Mouse (Mus musculus): ENCODE results near the gene Rnf225. TPM values are rescaled to one million over a fixed set of nuclear protein-coding genes. Genes with fewer than 3 reads are reported as not detected.
A peak's percentile ranks its signal among the peaks of the same experiment; 100 is the strongest.
"Not testable (repeated sequence)": the region's sequence is repeated elsewhere in the genome, so short reads cannot be mapped to it uniquely, and the experiment has no call there.

Rnf225 gene
- total RNA-seq, 4 experiments from 2014 or later: 0.98 to 1.5 (median 1.2) TPM

DNA sequence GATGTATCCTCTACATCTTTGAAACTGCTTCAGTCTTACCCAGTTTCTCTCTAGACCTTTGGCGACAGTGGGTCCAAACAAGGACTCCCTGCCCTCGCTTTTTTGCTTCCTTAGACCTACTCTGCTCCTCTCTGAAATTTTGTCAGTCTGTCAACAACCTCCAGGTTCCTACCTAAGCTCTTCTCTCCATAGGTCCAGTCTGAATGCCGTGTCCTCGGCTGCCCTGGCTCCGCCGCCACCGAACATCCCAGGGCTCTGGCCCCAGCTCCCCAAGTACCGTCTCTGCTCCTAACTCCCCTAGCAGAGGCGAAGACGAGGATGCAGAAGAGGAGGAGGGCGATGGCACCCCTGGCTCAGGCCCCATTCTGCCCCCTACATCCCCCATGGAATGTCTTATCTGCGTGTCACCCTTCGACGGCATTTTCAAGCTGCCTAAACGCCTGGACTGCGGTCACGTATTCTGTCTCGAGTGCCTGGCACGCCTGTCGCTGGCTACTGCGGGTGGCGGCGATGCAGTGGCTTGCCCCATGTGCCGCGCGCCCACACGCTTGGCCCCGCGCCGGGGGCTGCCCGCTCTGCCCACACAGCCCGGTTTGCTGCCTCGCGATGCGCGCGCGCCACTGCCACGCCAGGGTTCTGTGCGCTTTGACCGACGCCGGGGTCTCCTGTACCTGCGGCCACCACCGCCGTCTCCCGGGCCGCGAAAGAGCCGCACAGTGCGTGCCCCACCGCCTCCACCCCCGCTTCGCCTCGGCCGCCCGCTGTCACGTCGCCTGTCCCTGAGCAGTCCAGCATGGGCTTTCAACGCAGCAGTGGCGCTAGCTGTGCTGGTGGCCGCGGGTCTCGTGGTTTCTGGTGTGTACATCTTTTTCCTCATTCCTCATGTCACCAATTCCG, 725 bp downstream of the Rnf225 start:
- DNase-seq (ENCODE audit: low spot score in 2 of 2): peak in 1 of 2 experiments; percentile 47

- DNase-seq (ENCODE audit: low spot score in 2 of 2): no peak
Measured at GRCm38 (mm10) chr7:12933615-12934140, 6.5 kb downstream of the Rnf225 start.

- DNase-seq (ENCODE audit: low spot score in 2 of 2): no peak
Measured at GRCm38 (mm10) chr7:12934808-12935207, 7.6 kb downstream of the Rnf225 start.

- DNase-seq (ENCODE audit: low spot score in 2 of 2): not testable (repeated sequence)
Measured at GRCm38 (mm10) chr7:12937254-12937803, 10.1 kb downstream of the Rnf225 start.

GRCm38 (mm10) chr7:12940599-12940998, 13.4 kb downstream of the Rnf225 start:
- no peak for DNase-seq (ENCODE audit: low spot score in 2 of 2)

GRCm38 (mm10) chr7:12943488-12943887, 16.3 kb downstream of the Rnf225 start:
- no peak for DNase-seq (ENCODE audit: low spot score in 2 of 2)

DNA sequence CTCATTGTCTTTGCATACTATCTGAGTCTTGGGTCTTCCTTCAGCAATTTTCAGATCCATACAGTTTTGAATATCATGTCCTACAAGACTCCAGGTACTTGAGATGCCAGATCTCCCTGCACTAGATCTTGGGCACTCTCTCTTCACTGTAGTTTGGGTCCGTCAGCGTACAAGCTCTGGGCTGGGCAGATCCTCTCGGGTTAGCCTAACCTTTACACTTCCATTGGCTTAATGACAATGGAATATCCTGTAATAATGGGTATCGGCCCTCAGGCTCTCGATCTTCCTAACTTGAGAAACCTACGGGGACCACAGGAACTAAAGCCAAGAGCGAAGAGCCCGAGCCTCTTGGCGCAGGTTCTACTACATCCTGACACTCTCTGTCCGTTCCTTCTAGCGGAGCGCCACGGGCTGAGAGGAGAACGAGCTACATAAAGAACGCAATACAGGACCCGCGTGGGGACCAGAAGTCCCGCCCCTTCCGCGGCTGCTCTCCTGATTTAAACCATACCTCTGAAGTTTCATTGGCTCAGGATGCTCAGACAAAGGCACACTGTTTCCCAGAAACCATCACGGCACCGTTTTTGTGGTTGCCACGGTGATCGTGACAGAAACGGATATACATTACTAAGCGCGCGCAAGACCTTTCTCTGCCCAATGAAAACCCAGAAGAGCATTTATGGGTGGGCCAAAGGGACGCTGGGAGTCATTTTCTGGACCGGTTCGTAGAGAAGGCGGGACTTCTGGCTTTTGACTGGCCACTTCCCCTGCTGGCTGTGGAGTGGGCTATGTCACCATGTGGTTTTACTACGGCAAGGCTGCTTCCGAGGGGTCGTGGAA, 22.0 kb downstream of the Rnf225 start:
- DNase-seq (ENCODE audit: low spot score in 2 of 2): peak; percentile 88 to 98

- DNase-seq (ENCODE audit: low spot score in 2 of 2): no peak
Measured at GRCm38 (mm10) chr7:12949872-12950229, 22.6 kb downstream of the Rnf225 start.

DNA sequence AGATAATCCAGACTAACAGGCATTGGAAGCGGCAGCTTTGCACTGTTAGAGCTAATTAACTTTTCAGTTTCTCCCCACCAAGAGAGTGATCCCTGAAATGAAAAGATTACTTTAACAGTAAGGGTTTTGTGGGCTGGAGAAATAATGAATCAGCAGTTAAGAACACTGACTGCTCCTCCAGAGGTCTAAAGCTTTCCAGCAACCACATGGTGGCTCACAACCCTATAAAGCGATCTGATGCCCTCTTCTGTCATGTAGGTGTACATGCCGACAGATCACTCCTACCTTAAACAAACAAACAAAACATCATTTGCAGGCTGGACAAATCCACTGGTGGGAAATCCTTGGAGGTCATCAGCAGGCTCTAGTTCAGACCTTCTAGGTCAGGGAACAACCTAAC, 27.7 kb downstream of the Rnf225 start:
- no peak for DNase-seq (ENCODE audit: low spot score in 2 of 2)

DNA sequence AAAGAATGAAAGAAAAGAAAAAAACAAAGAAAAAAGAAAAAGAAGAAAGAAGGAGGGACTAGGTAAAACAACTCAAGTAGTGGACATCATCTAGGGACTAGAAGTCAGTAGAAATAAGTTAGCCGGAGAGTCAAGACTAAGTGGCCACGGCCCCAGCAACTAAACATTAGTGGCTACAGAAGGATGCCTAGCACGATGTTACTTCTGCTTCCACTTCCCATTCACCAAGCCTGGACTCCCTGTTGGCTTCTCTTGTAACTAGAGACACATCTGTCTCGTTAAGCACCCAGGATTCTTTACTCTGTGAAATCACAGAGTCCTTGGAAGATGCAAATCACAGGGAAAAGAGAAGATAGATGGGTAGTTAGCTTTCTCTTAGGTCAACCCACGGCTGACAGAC, 30.3 kb downstream of the Rnf225 start:
- DNase-seq (ENCODE audit: low spot score in 2 of 2): no peak

DNA sequence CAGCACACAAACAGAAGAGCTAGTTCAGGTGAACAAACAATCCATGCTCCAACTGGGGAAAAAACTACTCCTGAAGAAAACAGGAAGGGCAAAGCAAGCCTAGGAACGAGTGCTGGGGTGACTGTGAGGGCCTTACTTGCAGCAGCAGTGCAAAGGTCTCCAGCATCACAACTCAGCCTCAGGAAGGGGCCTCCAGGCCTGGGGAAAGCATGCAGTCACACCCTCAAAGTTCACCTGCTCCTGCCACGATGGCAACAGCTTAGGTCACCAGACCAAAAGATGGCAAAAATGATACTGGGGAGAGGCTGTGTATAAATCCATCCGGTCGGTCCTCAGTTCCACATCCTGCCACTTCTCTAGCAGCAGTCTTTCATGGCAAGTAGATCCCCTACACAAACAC, 31.7 kb downstream of the Rnf225 start:
- DNase-seq (ENCODE audit: low spot score in 2 of 2): no peak

DNA sequence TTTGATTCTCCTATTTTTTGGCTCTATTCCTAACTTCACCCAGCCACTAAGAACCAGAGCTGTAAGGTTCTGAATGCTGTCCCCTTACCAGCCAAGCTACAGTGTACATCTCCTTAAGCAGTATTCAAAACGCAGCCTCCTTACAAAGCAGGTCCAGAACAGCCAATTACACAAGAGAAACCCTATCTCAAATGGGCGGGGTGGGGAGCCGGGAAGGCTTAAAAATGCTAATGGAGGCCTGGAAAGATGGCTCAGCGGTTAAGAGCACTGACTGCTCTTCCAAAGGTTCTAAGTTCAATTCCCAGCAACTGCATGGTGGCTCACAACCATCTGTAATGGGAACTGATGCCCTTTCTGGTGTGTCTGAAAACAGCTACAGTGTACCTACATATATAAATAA, 32.5 kb downstream of the Rnf225 start:
- DNase-seq (ENCODE audit: low spot score in 2 of 2): no peak

DNA sequence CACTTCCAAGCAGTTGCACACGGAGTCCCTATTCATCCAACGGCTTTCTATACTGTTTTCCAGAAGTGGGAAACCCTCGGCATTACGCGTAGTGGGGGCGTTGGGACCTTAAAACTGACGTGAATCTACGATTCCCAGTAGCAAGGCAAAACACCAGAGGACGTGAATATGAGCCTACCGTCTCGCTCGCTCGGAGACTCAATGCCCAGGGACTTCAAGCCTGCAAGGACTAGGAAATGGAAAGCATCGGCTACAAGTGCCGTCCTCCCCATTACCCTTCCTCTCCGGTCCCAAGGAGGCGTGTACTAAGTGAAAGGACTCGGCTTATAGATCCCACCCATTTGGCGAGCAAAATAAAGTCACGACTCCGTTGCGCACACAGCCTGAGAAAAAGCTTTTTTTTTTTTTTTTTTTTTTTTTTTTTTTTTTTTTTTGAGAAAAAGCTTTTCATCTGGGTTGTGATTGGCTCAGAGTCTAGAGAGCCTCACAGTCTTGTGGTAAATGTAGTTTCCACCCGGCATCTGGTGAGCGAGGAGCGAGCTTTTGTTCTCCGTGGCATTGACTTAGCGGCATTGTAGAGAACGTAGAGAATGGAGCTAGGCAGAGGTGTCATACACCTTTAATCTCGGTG, 34.4 kb downstream of the Rnf225 start:
- DNase-seq (ENCODE audit: low spot score in 2 of 2): peak; percentile 26 to 58

- peak; percentile 83 to 92 for DNase-seq (ENCODE audit: low spot score in 2 of 2)
Measured at GRCm38 (mm10) chr7:12965678-12966091, 38.5 kb downstream of the Rnf225 start, which contains the start of gene Zfp324. TSS of gene Zfp324 (plus strand) at chr7:12965838.

DNA sequence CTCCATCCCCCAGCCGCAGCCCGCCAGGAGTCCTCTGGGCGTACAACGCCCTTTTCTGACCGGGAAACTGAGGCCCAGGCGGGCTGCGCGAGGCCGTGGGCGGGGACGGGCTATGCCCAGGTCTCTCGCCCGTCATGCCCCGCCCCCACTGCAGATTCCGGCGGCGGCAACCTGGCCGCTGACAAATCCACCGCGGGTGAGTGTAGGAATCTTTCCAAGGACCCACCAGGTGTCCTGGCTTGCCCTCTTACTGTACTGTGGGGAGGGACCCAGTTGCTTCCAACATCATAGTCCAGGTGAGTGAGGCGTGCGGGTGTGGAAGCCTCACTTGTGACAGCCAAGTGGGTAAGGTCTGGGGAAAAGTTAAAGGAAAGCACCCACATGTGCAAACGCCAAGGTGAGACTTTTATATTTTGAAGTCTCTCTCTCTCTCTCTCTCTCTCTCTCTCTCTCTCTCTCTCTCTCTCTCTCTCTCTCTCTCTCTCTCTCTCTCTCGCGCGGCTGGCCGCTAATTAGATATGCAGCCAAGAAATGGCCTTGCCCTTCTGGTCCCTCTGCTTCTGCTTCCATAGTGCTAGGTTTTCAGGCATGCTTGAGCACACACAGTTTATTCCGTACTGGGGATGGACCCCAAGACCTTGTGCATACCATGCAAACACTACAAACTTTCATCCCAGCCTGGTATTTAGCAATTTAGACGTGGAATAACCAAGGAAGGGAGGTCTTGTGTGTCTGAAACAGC, 39.1 kb downstream of the Rnf225 start:
- peak; percentile 44 to 57 for DNase-seq (ENCODE audit: low spot score in 2 of 2)

GRCm38 (mm10) chr7:12970906-12971305, 43.7 kb downstream of the Rnf225 start:
- DNase-seq (ENCODE audit: low spot score in 2 of 2): no peak

- peak; percentile 95 to 99 for DNase-seq (ENCODE audit: low spot score in 2 of 2)
Measured at GRCm38 (mm10) chr7:12977682-12978389, 50.6 kb downstream of the Rnf225 start, which contains the start of gene Zfp446. TSS of gene Zfp446 (plus strand) at chr7:12977848.

- DNase-seq (ENCODE audit: low spot score in 2 of 2): peak in 1 of 2 experiments; percentile 26
Measured at GRCm38 (mm10) chr7:12978931-12979722, 51.9 kb downstream of the Rnf225 start.

GRCm38 (mm10) chr7:12979776-12980175, 52.6 kb downstream of the Rnf225 start:
- DNase-seq (ENCODE audit: low spot score in 2 of 2): peak in 1 of 2 experiments; percentile 24
